Mouse (Mus musculus) liver, postnatal 0 days (tissue): ENCODE results near the gene Wdr72. TPM values are rescaled to one million over a fixed set of nuclear protein-coding genes. Genes with fewer than 3 reads are reported as not detected.
A peak's percentile ranks its signal among the peaks of the same experiment; 100 is the strongest.

Source experiments
- ATAC-seq: fragments of 200-750 bp; cut with Nextera tagmentation; 2 replicates; pipeline ENCODE4 v1.8.0; 2017; ENCODE audit warnings: mild to moderate bottlenecking, moderate library complexity
- DNase-seq: peaks from one replicate; pipeline ENCODE4 v3.0.0-alpha.2; 2016
- H3K27ac ChIP-seq: fragments of 300-500 bp; sonication (generic); 2 replicates; pipeline ENCODE4 v1.5.1; 2014; ENCODE audit warnings: antibody characterized with exemption, moderate library complexity, mild to moderate bottlenecking, low read depth
- H3K27me3 ChIP-seq: fragments of 300-500 bp; sonication (generic); 2 replicates; pipeline ENCODE4 v1.6.1; 2014; ENCODE audit warnings: low read length, control low read depth, mixed read lengths; ENCODE audit not compliant: insufficient read depth
- H3K36me3 ChIP-seq: fragments of 300-500 bp; sonication (generic); replicated peaks from 2 replicates; pipeline ENCODE4 v1.6.1; 2014; ENCODE audit warnings: mild to moderate bottlenecking, control low read depth, low read length, moderate library complexity, mixed read lengths; ENCODE audit not compliant: insufficient read depth
- H3K4me1 ChIP-seq: fragments of 300-500 bp; sonication (generic); 2 replicates; pipeline ENCODE4 v1.6.1; 2014; ENCODE audit warnings: antibody characterized with exemption, mild to moderate bottlenecking, control low read depth; ENCODE audit not compliant: insufficient read depth
- H3K4me2 ChIP-seq: fragments of 300-500 bp; sonication (generic); 2 replicates; pipeline ENCODE4 v1.6.1; 2014; ENCODE audit warnings: low read depth, mild to moderate bottlenecking, low read length, moderate library complexity, mixed read lengths
- H3K4me3 ChIP-seq: fragments of 300-500 bp; sonication (generic); 2 replicates; pipeline ENCODE4 v1.5.1; 2014; ENCODE audit warnings: low read depth, low read length
- H3K9ac ChIP-seq: fragments of 300-500 bp; sonication (generic); replicated peaks from 2 replicates; pipeline ENCODE4 v1.6.1; 2014; ENCODE audit warnings: mild to moderate bottlenecking, moderate library complexity
- H3K9me3 ChIP-seq: fragments of 300-500 bp; sonication (generic); 2 replicates; pipeline ENCODE4 v1.6.1; 2016; ENCODE audit warnings: mild to moderate bottlenecking, control low read depth, low read length, mixed read lengths
- CTCF ChIP-seq: sonication (generic); IDR thresholded peaks from 2 replicates; pipeline ENCODE4 v1.5.1; 2016; ENCODE audit warnings: antibody characterized with exemption, low read depth
- EP300 ChIP-seq: IDR thresholded peaks from 2 replicates; pipeline ENCODE4 v1.6.1; 2016; ENCODE audit warnings: antibody characterized with exemption, low read depth, mild to moderate bottlenecking
- WGBS: fragments of 180-500 bp; shearing (Covaris S2); extraction: QIAGEN DNeasy Blood & Tissue Kit; methylation state at CpG from one replicate; pipeline ENCODE4 v1.1.7; 2014; ENCODE audit not compliant: insufficient replicate concordance; 5-methylcytosine and 5-hydroxymethylcytosine counted together
- polyA plus RNA-seq: library from polyadenylated mRNA; unstranded; fragments of >200 nt; fragmentation: Nextera tagmentation; extraction: Ambion mirVana; gene quantifications from 2 replicates; pipeline ENCODE4 v1.2.1, GENCODE M21; 2015

Wdr72 gene
- polyA plus RNA-seq, 1 experiment from 2014 or later, result 0.06 TPM

DNA sequence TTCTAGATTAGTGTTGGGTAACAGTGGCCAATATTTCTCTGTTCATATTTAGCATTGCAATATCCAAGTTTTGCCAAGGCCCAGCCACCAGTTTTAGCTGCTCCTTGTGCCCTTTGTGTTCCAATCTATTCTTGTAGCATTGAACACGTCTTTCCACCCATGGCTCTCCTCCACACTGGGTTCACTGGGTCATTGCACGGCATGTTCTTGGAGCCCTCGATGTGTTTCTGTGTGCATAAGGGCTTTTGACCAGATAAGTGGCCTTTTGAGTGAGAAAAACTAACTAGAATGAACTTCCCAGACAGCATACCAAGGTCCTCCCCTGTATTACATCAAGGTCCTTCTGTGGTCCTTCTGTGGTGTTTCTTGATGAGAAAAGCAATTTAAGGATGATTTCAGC, 184.3 kb downstream of the Wdr72 start:
- H3K9me3 ChIP-seq, result no peaks in the 10 kb centered on the region
- no peak overlapping the region for H3K9ac ChIP-seq
- no peak overlapping the region for H3K4me3 ChIP-seq
- no peak overlapping the region for H3K27ac ChIP-seq
- no peak for DNase-seq
- no peak for TF ChIP-seq EP300
- no peak for TF ChIP-seq CTCF
- H3K4me2 ChIP-seq, result no peak overlapping the region
- 53% methylated on average over 3 of the region's 3 CpGs for WGBS
- no peak for ATAC-seq
- H3K36me3 ChIP-seq, result no peaks in the 10 kb centered on the region
- no peaks in the 10 kb centered on the region for H3K27me3 ChIP-seq
- H3K4me1 ChIP-seq, result no peaks in the 10 kb centered on the region

DNA sequence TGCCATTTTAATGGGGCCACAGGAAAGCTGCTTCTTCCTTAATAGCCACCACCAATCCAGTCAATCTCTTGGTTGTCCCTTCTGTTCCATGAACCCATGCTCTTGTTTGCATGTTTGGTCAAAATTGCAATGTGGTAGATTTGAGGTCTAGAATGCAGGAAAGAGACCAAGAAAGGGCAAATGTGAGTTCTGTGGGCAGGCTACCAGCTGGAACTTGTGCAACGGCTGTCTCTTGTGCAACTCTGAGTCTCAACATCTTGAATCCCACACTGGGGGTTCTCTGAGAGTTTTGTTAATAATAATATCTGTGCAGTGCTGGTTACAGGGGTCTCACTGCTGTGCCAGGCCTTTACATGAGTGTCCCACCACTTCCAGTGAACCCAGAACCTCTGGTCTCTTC, 208.6 kb downstream of the Wdr72 start:
- H3K9me3 ChIP-seq, result no peaks in the 10 kb centered on the region
- no peak overlapping the region for H3K9ac ChIP-seq
- no peak for ATAC-seq
- DNase-seq, result no peak
- no peaks in the 10 kb centered on the region for H3K36me3 ChIP-seq
- 38% methylated on average over 1 of the region's 1 CpGs for WGBS
- no peak overlapping the region for H3K27ac ChIP-seq
- no peaks in the 10 kb centered on the region for H3K27me3 ChIP-seq
- no peaks in the 10 kb centered on the region for H3K4me1 ChIP-seq
- no peak overlapping the region for H3K4me3 ChIP-seq
- no peak overlapping the region for H3K4me2 ChIP-seq
- no peak for TF ChIP-seq EP300
- TF ChIP-seq CTCF, result no peak

DNA sequence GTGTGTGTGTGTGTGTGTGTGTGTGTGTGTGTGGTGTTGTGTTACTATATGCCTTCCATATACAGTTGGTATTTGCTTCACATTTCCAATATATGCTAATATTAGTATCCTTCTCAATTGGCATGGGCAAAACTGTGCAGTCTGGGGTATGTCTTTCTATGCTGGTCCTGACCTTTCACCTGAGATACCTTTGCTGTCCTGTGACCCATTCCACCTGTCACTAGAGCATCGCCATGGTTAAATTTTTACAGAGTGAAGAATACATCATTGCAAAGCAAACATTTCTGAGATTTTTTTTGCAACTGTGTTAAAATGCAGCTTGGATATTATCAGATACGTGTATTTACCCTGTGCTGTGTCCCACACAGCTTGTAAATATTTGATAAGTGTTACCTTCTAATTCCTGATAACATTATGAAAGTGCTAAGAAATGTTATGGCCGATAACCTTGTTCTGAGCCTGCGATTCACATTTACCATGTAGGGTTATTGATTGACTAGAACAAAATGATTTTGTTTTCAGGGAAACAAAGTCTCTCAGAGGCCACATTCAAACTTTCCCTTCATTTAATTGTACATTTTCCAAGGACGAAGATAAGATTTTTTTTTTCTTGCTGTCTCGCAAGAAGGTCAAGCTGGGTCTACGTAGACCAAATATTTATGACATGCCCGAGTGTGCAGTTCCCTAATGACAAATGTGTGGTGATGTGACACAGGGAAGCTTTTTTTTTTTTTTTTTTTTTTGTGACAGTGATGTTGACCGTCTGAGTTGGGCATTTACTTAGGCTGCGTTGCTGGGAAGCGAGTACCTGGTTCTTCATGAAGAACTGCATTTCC, 214.2 kb downstream of the Wdr72 start:
- H3K4me1 ChIP-seq, result peaks cover 7% of the 10 kb centered on the region; the same call in 1 of the 2 replicates
- no peak overlapping the region for H3K9ac ChIP-seq
- H3K27me3 ChIP-seq, result no peaks in the 10 kb centered on the region
- H3K27ac ChIP-seq, result peak overlapping the region; percentile 82
- H3K4me2 ChIP-seq, result no peak overlapping the region
- no peak overlapping the region for H3K4me3 ChIP-seq
- ATAC-seq (peak; percentile 69), DNase-seq (peak; percentile 18)
- TF ChIP-seq CTCF, result no peak
- no peak for TF ChIP-seq EP300
- no peaks in the 10 kb centered on the region for H3K9me3 ChIP-seq
- H3K36me3 ChIP-seq, result no peaks in the 10 kb centered on the region
- WGBS, result 40% methylated on average over 11 of the region's 11 CpGs

DNA sequence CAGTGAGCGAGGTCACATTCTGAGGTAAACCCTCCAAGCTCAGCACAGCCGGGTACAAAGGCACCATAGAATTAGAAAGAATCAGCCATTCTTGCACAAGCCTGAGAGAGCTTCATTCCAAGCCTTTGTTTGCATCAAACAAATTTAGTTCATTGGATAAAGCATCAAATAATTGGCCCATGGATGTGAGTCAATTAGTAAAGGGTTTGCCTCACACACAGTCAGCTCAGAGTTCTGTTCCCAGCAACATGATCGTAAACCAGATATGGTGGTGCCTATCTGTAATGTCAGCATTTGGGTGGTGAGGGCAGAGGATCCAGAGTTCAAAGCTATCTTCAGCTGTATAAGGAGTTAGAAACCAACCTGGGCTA, 214.8 kb downstream of the Wdr72 start:
- no peaks in the 10 kb centered on the region for H3K27me3 ChIP-seq
- H3K36me3 ChIP-seq, result no peaks in the 10 kb centered on the region
- ATAC-seq, result peak; percentile 3; the same call in 1 of the 2 replicates
- H3K4me1 ChIP-seq, result peaks cover 7% of the 10 kb centered on the region; the same call in 1 of the 2 replicates
- H3K4me2 ChIP-seq, result no peak overlapping the region
- H3K9ac ChIP-seq, result no peak overlapping the region
- no peaks in the 10 kb centered on the region for H3K9me3 ChIP-seq
- H3K4me3 ChIP-seq, result no peak overlapping the region
- TF ChIP-seq CTCF, result no peak
- no peak for TF ChIP-seq EP300
- H3K27ac ChIP-seq, result peak overlapping the region; percentile 82
- WGBS, result 58% methylated on average over 3 of the region's 3 CpGs
- no peak for DNase-seq

DNA sequence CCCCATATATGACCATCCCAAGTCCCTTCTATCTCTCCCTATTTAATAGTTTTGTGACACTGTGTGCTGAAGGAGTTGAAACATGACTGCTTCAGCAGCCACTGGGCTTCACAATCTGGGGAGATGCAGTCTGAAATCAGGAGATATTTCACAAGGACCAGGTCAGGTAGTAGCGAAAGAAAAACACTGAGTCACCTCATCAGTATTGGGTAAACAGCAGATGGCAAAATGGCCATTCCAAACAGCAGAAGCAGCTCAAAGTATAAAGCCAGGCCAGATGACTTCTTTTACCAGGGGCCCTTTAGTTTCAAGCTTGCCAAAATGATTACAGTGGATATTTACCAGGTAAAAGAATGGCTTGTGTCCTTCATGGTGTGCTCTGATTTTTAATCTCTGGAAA, 215.8 kb downstream of the Wdr72 start:
- Histone ChIP-seq H3K4me3 (no peak overlapping the region), H3K9me3 (no peaks in the 10 kb centered on the region), H3K27ac (peak overlapping the region; percentile 82), H3K36me3 (no peaks in the 10 kb centered on the region), H3K9ac (no peak overlapping the region), H3K27me3 (no peaks in the 10 kb centered on the region), H3K4me2 (no peak overlapping the region), H3K4me1 (peaks cover 7% of the 10 kb centered on the region; the same call in 1 of the 2 replicates)
- DNase-seq (peak; percentile 15), ATAC-seq (peak; percentile 63)
- 39% methylated on average over 1 of the region's 1 CpGs for WGBS
- TF ChIP-seq EP300, result no peak
- TF ChIP-seq CTCF, result no peak

DNA sequence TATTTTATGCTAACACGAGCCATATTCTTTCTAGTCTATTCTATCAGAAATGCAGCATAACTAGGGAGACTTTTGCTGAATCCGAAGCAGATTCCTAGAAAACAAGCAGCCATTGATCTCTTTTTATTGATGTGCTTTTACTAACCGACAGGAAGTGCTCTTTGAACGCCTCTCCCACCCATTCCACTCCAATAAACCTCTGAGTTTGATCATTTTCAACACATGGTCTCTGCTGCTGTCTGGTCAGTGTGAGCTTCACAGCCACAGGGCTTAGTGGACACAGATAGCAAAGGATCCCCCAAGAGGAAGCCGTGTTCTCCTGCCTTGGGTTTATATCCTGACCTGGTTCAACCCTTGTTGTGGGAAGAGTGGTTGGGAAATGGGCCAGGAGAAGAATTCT, 218.7 kb downstream of the Wdr72 start:
- peaks cover 11% of the 10 kb centered on the region for H3K4me1 ChIP-seq
- TF ChIP-seq CTCF (no peak), EP300 (no peak)
- WGBS, result 41% methylated on average over 5 of the region's 5 CpGs
- peak; percentile 26 for DNase-seq
- H3K36me3 ChIP-seq, result no peaks in the 10 kb centered on the region
- no peaks in the 10 kb centered on the region for H3K27me3 ChIP-seq
- peak overlapping the region; percentile 92 for H3K27ac ChIP-seq
- no peaks in the 10 kb centered on the region for H3K9me3 ChIP-seq
- H3K4me2 ChIP-seq, result no peak overlapping the region
- ATAC-seq, result peak; percentile 62
- H3K4me3 ChIP-seq, result no peak overlapping the region
- H3K9ac ChIP-seq, result no peak overlapping the region
